Mouse (Mus musculus) thymus, adult 2 months (tissue): Measurements from ENCODE around the gene Galnt10.

Source experiments
- CTCF ChIP-seq: fragments of 200-500 bp; IDR thresholded peaks from 2 replicates; pipeline ENCODE4 v1.5.1; 2012; ENCODE audit warnings: mild to moderate bottlenecking, control low read depth, low read length, moderate library complexity, borderline replicate concordance; ENCODE audit not compliant: control insufficient read depth, poor library complexity, insufficient read depth; ENCODE audit errors: extremely low read depth
- POLR2A ChIP-seq: fragments of 200-500 bp; IDR thresholded peaks from 2 replicates; pipeline ENCODE4 v1.6.1; 2012; ENCODE audit warnings: mild to moderate bottlenecking, low read length, control low read depth, moderate library complexity; ENCODE audit not compliant: control insufficient read depth, poor library complexity, insufficient read depth; ENCODE audit errors: extremely low read depth

- TF ChIP-seq CTCF, result no peak
- TF ChIP-seq POLR2A, result no peak
These were observed 20.8 kb upstream of the Galnt10 start for GRCm38 (mm10) chr11:57624490-57624893.
